30 mouse cellular contexts compared by ENCODE assay signal in the genomic region with DNA sequence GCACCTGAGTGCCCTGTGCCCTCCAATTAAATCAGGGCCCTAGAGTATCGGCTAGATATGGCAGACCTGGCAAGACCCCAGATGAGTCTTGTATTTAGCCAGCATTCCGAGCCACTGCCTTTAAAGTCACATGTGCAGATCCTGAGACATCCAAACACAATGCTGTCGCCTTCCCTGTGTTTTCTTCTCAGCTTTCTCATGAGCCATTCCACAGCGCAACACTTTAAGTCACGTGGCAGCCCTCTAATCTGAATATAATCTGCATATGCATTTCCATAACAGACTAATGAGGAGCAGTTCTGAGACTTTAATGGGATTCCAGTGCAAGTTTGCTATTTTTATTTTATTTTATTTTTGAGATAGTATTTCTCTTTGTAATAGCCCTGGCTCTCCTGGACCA. TPM values are rescaled to one million over a fixed set of nuclear protein-coding genes. Genes with fewer than 3 reads are reported as not detected.
DNase-seq lines count a peak whose midpoint lies in the region; ATAC-seq and TF ChIP-seq lines count a peak whose summit lies in the region.
"Had no signal": no experiment of that assay in that cellular context is flagged by ENCODE, and none has a peak within 500 bp of the region (broad histone marks: within the 10 kb centered on the region; RNA-seq: fewer than 3 reads in every experiment).

No protein-coding gene starts in this region.

- H3K27ac ChIP-seq in forebrain, embryonic 14.5 days (ENCODE audit: low read depth, low read length) = no peak overlapping the region
- no peak overlapping the region for H3K27ac ChIP-seq in forebrain, embryonic 12.5 days
- H3K27ac ChIP-seq in CH12.LX (ENCODE audit: insufficient read depth, low read depth) = no peak overlapping the region
- no peak overlapping the region for H3K27ac ChIP-seq in neural tube, embryonic 15.5 days (replicated peaks)
- H3K27ac ChIP-seq: embryonic facial prominence, embryonic 12.5 days; embryonic facial prominence, embryonic 15.5 days; heart, adult 2 months; heart, embryonic 10.5 days; heart, embryonic 13.5 days; hindbrain, embryonic 14.5 days had no signal

- dilution Hi-C loops in CH12.LX (cut with MboI; ENCODE audit: extremely low pct_ligation_motif_present, extremely low pct_unique_long_range_greater_than_20kb, low sequenced_read_pairs) = no loop called here

- no peak for TF ChIP-seq RAD21 in CH12.LX (IDR thresholded peaks at IDR 0.05; ENCODE audit: low read depth, low read length)

- ATAC-seq in forebrain, embryonic 14.5 days = peak; percentile 55
- ATAC-seq in forebrain, embryonic 12.5 days (ENCODE audit: low FRiP score) = no peak
- ATAC-seq in neural tube, embryonic 15.5 days (ENCODE audit: low FRiP score) = no peak
- ATAC-seq: activated CD4-positive, CD25-positive, alpha-beta regulatory T cell, adult 4 months; intestine, postnatal 0 days had no signal

- no peaks in the 10 kb centered on the region for H3K9me3 ChIP-seq in forebrain, embryonic 14.5 days (replicated peaks; ENCODE audit: control insufficient read depth, low read length)
- H3K9me3 ChIP-seq in forebrain, embryonic 12.5 days = peaks cover 4% of the 10 kb centered on the region; the same call in 1 of the 2 replicates
- H3K9me3 ChIP-seq in CH12.LX (replicated peaks; ENCODE audit: low read length) = peaks cover 8% of the 10 kb centered on the region
- H3K9me3 ChIP-seq in neural tube, embryonic 15.5 days (replicated peaks) = no peaks in the 10 kb centered on the region
- H3K9me3 ChIP-seq: embryonic facial prominence, embryonic 12.5 days; embryonic facial prominence, embryonic 15.5 days; heart, embryonic 10.5 days; heart, embryonic 13.5 days had no signal

- no peak overlapping the region for H3K9ac ChIP-seq in forebrain, embryonic 14.5 days (ENCODE audit: low read length)
- no peak overlapping the region for H3K9ac ChIP-seq in forebrain, embryonic 12.5 days
- H3K9ac ChIP-seq in CH12.LX (ENCODE audit: insufficient read depth, low read depth) = no peak overlapping the region
- H3K9ac ChIP-seq in neural tube, embryonic 15.5 days (replicated peaks) = no peak overlapping the region
- H3K9ac ChIP-seq: embryonic facial prominence, embryonic 12.5 days; embryonic facial prominence, embryonic 15.5 days; heart, embryonic 13.5 days; hindbrain, embryonic 14.5 days had no signal

- H3K79me2 ChIP-seq in CH12.LX (replicated peaks; ENCODE audit: control insufficient read depth, extremely low read depth, insufficient read depth, poor library complexity, severe bottlenecking) = no peaks in the 10 kb centered on the region

- no peak overlapping the region for H3K4me3 ChIP-seq in forebrain, embryonic 14.5 days (ENCODE audit: low read depth, low read length)
- no peak overlapping the region for H3K4me3 ChIP-seq in forebrain, embryonic 12.5 days (replicated peaks)
- H3K4me3 ChIP-seq in CH12.LX (replicated peaks in 1 of 3; ENCODE audit: low read depth in 2 of 3, low read length in 2 of 3, poor library complexity in 1 of 3) = no peak overlapping the region
- no peak overlapping the region for H3K4me3 ChIP-seq in neural tube, embryonic 15.5 days (replicated peaks)
- H3K4me3 ChIP-seq: embryonic facial prominence, embryonic 12.5 days; embryonic facial prominence, embryonic 15.5 days; heart, adult 2 months; heart, embryonic 10.5 days; heart, embryonic 13.5 days had no signal

- TF ChIP-seq POLR2A in CH12.LX (IDR thresholded peaks at IDR 0.05; ENCODE audit: low read depth, low read length) = no peak
- no peak for TF ChIP-seq POLR2A in brain, embryonic 14.5 days (IDR thresholded peaks at IDR 0.05; ENCODE audit: borderline replicate concordance, extremely low read depth, insufficient read depth, insufficient read length, poor library complexity, severe bottlenecking)

- WGBS in forebrain, embryonic 14.5 days = 45% methylated on average over 5 of the region's 5 CpGs
- 69% methylated on average over 5 of the region's 5 CpGs for WGBS in forebrain, embryonic 12.5 days
- 62% methylated on average over 5 of the region's 5 CpGs for WGBS in neural tube, embryonic 15.5 days

- H3K4me1 ChIP-seq in forebrain, embryonic 14.5 days (ENCODE audit: control insufficient read depth, insufficient read depth, low read length) = no peaks in the 10 kb centered on the region
- H3K4me1 ChIP-seq in forebrain, embryonic 12.5 days = no peaks in the 10 kb centered on the region
- H3K4me1 ChIP-seq in CH12.LX (ENCODE audit: control insufficient read depth in 1 of 2, insufficient read depth in 2 of 2) = peaks cover 10 to 33% of the 10 kb centered on the region in 2 experiments
- H3K4me1 ChIP-seq in neural tube, embryonic 15.5 days = peaks cover 4% of the 10 kb centered on the region; the same call in 1 of the 2 replicates

- TF ChIP-seq EP300 in CH12.LX (IDR thresholded peaks at IDR 0.05; ENCODE audit: low read length) = no peak

- H3K36me3 ChIP-seq in forebrain, embryonic 14.5 days (ENCODE audit: control insufficient read depth, insufficient read depth, low read length) = no peaks in the 10 kb centered on the region
- H3K36me3 ChIP-seq in forebrain, embryonic 12.5 days (replicated peaks) = no peaks in the 10 kb centered on the region
- no peaks in the 10 kb centered on the region for H3K36me3 ChIP-seq in CH12.LX (replicated peaks in 1 of 2; ENCODE audit: control insufficient read depth in 1 of 2, insufficient read depth in 1 of 2, low read length in 1 of 2)
- H3K36me3 ChIP-seq in neural tube, embryonic 15.5 days = no peaks in the 10 kb centered on the region
- H3K36me3 ChIP-seq: embryonic facial prominence, embryonic 12.5 days; embryonic facial prominence, embryonic 15.5 days; heart, embryonic 10.5 days; heart, embryonic 13.5 days had no signal

- in situ Hi-C loops in CH12.LX (cut with MboI; ENCODE audit: low pct_ligation_motif_present, low pct_unique_long_range_greater_than_20kb, low sequenced_read_pairs) = loop anchor here (25.0 kb wide), 1 partner anchor 293 kb away; the partner anchor contains the start of genes Gm20390, Nme1 and Nme2

- DNase-seq in forebrain, embryonic 14.5 days (ENCODE audit: low spot score) = peak; percentile 56
- DNase-seq in CH12.LX (ENCODE audit: extremely low read depth) = no peak
- peak; percentile 57 for DNase-seq in brain, embryonic 14.5 days (ENCODE audit: low read depth)
- DNase-seq in testis, postnatal 14 days (ENCODE audit: low spot score) = no peak
- DNase-seq: adrenal gland, adult 8-10 months; adrenal gland, postnatal 25 days; B cell, adult 2 months; cerebellum, adult 11 months; cerebellum, adult 2 months; cerebellum, adult 9-11 months; cerebellum, postnatal 25 days; gastrocnemius, postnatal 10 days; gastrocnemius, postnatal 36 days; heart, adult 2 months; heart, postnatal 14 days; heart, postnatal 4 days; kidney, adult 2 months had no signal

- no peak overlapping the region for H3K4me2 ChIP-seq in forebrain, embryonic 14.5 days (ENCODE audit: low read length)
- H3K4me2 ChIP-seq in forebrain, embryonic 12.5 days = no peak overlapping the region
- H3K4me2 ChIP-seq in CH12.LX (ENCODE audit: insufficient read depth, low read depth, poor library complexity, severe bottlenecking) = no peak overlapping the region
- no peak overlapping the region for H3K4me2 ChIP-seq in neural tube, embryonic 15.5 days
- H3K4me2 ChIP-seq: embryonic facial prominence, embryonic 12.5 days; embryonic facial prominence, embryonic 15.5 days; heart, embryonic 13.5 days; hindbrain, embryonic 14.5 days had no signal

- no peaks in the 10 kb centered on the region for H3K27me3 ChIP-seq in forebrain, embryonic 14.5 days (replicated peaks; ENCODE audit: control insufficient read depth, insufficient read depth, low read length)
- no peaks in the 10 kb centered on the region; the same call in 1 of the 2 replicates for H3K27me3 ChIP-seq in forebrain, embryonic 12.5 days
- no peaks in the 10 kb centered on the region for H3K27me3 ChIP-seq in CH12.LX (replicated peaks)
- no peaks in the 10 kb centered on the region for H3K27me3 ChIP-seq in neural tube, embryonic 15.5 days (replicated peaks)
- H3K27me3 ChIP-seq: embryonic facial prominence, embryonic 12.5 days; embryonic facial prominence, embryonic 15.5 days had no signal

- TF ChIP-seq CTCF in CH12.LX (conservative IDR thresholded peaks at IDR 0.05 in 1 of 2, IDR thresholded peaks at IDR 0.05 in 1 of 2; ENCODE audit: low read depth in 2 of 2, low read length in 2 of 2) = no peak
- no peak for TF ChIP-seq CTCF in brain, embryonic 14.5 days (IDR thresholded peaks at IDR 0.05; ENCODE audit: borderline replicate concordance, extremely low read depth, insufficient read depth, insufficient read length)

TF ChIP-seq in CH12.LX, 34 proteins besides CTCF, POLR2A, EP300 and RAD21:
- TF ChIP-seq NELFE (IDR thresholded peaks at IDR 0.05; ENCODE audit: low read depth, low read length) (no peak), BHLHE40 (IDR thresholded peaks at IDR 0.05; ENCODE audit: low read depth, low read length) (0 out of 2 replicates have a peak, but pooled peaks have one; percentile 19), NRF1 (IDR thresholded peaks at IDR 0.05; ENCODE audit: low read depth, low read length) (no peak)

RNA-seq across cellular contexts. Expression of gene Wfikkn2, which starts 9.9 kb away (rescaled TPM):
- polyA plus RNA-seq in forebrain, embryonic 14.5 days (2014; fragmentation: Nextera tagmentation; extraction: Ambion mirVana) = 3.7 and 4.2 TPM in 2 replicates
- polyA plus RNA-seq in forebrain, embryonic 12.5 days (2016; fragmentation: Nextera tagmentation; extraction: Ambion mirVana) = 4.4 and 5.1 TPM in 2 replicates
- total RNA-seq in CH12.LX (2012; rRNA removed) = 0.04 and 0.08 TPM in 2 replicates
- total RNA-seq in CH12.LX (2014; rRNA removed) = 0.08 TPM in 1 of 2 replicates, not detected in the other
- 0.10 and 0.11 TPM in 2 replicates for polyA plus RNA-seq in CH12.LX (2012; ENCODE audit: insufficient read length, low read depth)
- polyA plus RNA-seq in brain, embryonic 14.5 days (2012; rRNA removed) = 6.8 and 9.4 TPM in 2 replicates
- polyA plus RNA-seq in neural tube, embryonic 15.5 days (2015; fragmentation: Nextera tagmentation; extraction: Ambion mirVana) = 3.2 and 5.5 TPM in 2 replicates
- total RNA-seq: granulocyte monocyte progenitor cell, adult 5-6 weeks had no signal

RNA-seq across cellular contexts. Expression of gene Gm21885, which starts 25.9 kb away (rescaled TPM):
- not detected in 2 replicates for polyA plus RNA-seq in forebrain, embryonic 14.5 days (2014; fragmentation: Nextera tagmentation; extraction: Ambion mirVana)
- polyA plus RNA-seq in forebrain, embryonic 12.5 days (2016; fragmentation: Nextera tagmentation; extraction: Ambion mirVana) = 0.27 TPM in 1 of 2 replicates, not detected in the other
- total RNA-seq in CH12.LX (2012; rRNA removed) (0.21 and 0.55 TPM in 2 replicates), CH12.LX (2014; rRNA removed) (not detected in 2 replicates)
- polyA plus RNA-seq in CH12.LX (2012; ENCODE audit: insufficient read length, low read depth) = 0.30 and 0.33 TPM in 2 replicates
- polyA plus RNA-seq in brain, embryonic 14.5 days (2012; rRNA removed) = not detected in 2 replicates
- not detected in 2 replicates for polyA plus RNA-seq in neural tube, embryonic 15.5 days (2015; fragmentation: Nextera tagmentation; extraction: Ambion mirVana)
- total RNA-seq: adrenal gland, adult 8-10 months; adrenal gland, postnatal 25 days; common myeloid progenitor, adult 5-6 weeks; gastrocnemius, adult 18-20 months; gastrocnemius, postnatal 10 days; gastrocnemius, postnatal 36 days; granulocyte monocyte progenitor cell, adult 5-6 weeks; heart, postnatal 14 days; heart, postnatal 4 days had no signal
- polyA plus RNA-seq: cerebellum, adult 2 months; embryonic facial prominence, embryonic 12.5 days; embryonic facial prominence, embryonic 15.5 days; heart, adult 2 months; heart, embryonic 13.5 days; heart, embryonic 16.5 days; hindbrain, embryonic 14.5 days; kidney, adult 2 months had no signal

RNA-seq across cellular contexts. Expression of gene Tob1, which starts 44.5 kb away (rescaled TPM):
- polyA plus RNA-seq in forebrain, embryonic 14.5 days (2014; fragmentation: Nextera tagmentation; extraction: Ambion mirVana) = 32.4 and 37.5 TPM in 2 replicates
- polyA plus RNA-seq in forebrain, embryonic 12.5 days (2016; fragmentation: Nextera tagmentation; extraction: Ambion mirVana) = 42.6 and 43.1 TPM in 2 replicates
- total RNA-seq in CH12.LX (2012; rRNA removed) (8.8 and 10.6 TPM in 2 replicates), CH12.LX (2014; rRNA removed) (7.2 and 9.0 TPM in 2 replicates)
- 12.5 and 14.3 TPM in 2 replicates for polyA plus RNA-seq in CH12.LX (2012; ENCODE audit: insufficient read length, low read depth)
- polyA plus RNA-seq in brain, embryonic 14.5 days (2012; rRNA removed) = 29.6 and 29.9 TPM in 2 replicates
- 28.3 and 31.4 TPM in 2 replicates for polyA plus RNA-seq in neural tube, embryonic 15.5 days (2015; fragmentation: Nextera tagmentation; extraction: Ambion mirVana)

Comparison
In these comparisons a context has a peak if more than half of its experiments do, and no peak if none do; other contexts are left out.
1. DNase-seq: peak in forebrain, embryonic 14.5 days (single experiment) and brain, embryonic 14.5 days (single experiment); none in CH12.LX (single experiment) and testis, postnatal 14 days (single experiment).